Mouse (Mus musculus): ENCODE measurements around the gene Mgat4a. TPM values are rescaled to one million over a fixed set of nuclear protein-coding genes. Genes with fewer than 3 reads are reported as not detected.
A peak's percentile ranks its signal among the peaks of the same experiment; 100 is the strongest.

The Mgat4a gene
- polyA plus RNA-seq, 2 experiments: 6.8 to 9.0 TPM

GRCm38 (mm10) chr1:37466322-37466995, 74.4 kb downstream of the Mgat4a start:
- 75% methylated on average over 3 of the region's 3 CpGs for WGBS
- Histone ChIP-seq H3K27ac (replicated peaks; ENCODE audit: low read depth, low read length) (no peak overlapping the region), H3K9me3 (ENCODE audit: control insufficient read depth, low read length) (no peaks in the 10 kb centered on the region), H3K9ac (ENCODE audit: low read depth, low read length, severe bottlenecking) (no peak overlapping the region), H3K27me3 (ENCODE audit: control insufficient read depth, insufficient read depth, low read length) (no peaks in the 10 kb centered on the region), H3K4me2 (replicated peaks; ENCODE audit: low read depth, low read length, severe bottlenecking) (no peak overlapping the region), H3K36me3 (ENCODE audit: control insufficient read depth, insufficient read depth, low read length) (no peaks in the 10 kb centered on the region), H3K4me1 (ENCODE audit: control insufficient read depth, insufficient read depth, low read length) (no peaks in the 10 kb centered on the region), H3K4me3 (replicated peaks; ENCODE audit: low read length) (no peak overlapping the region)
- no peak for TF ChIP-seq POLR2A (IDR thresholded peaks at IDR 0.05; ENCODE audit: borderline replicate concordance, extremely low read depth, insufficient read depth, insufficient read length)
- ATAC-seq (ENCODE audit: low FRiP score, low read depth) (no peak), DNase-seq (ENCODE audit: low spot score) (no peak)

- H3K27ac ChIP-seq (replicated peaks; ENCODE audit: low read depth, low read length): no peak overlapping the region
- no peak for DNase-seq (ENCODE audit: low spot score)
- ATAC-seq (ENCODE audit: low FRiP score, low read depth): no peak
- 82% methylated on average over 10 of the region's 10 CpGs for WGBS
- H3K4me2 ChIP-seq (replicated peaks; ENCODE audit: low read depth, low read length, severe bottlenecking): no peak overlapping the region
- H3K9me3 ChIP-seq (ENCODE audit: control insufficient read depth, low read length): no peaks in the 10 kb centered on the region
- no peaks in the 10 kb centered on the region for H3K27me3 ChIP-seq (ENCODE audit: control insufficient read depth, insufficient read depth, low read length)
- H3K9ac ChIP-seq (ENCODE audit: low read depth, low read length, severe bottlenecking): no peak overlapping the region
- H3K4me1 ChIP-seq (ENCODE audit: control insufficient read depth, insufficient read depth, low read length): no peaks in the 10 kb centered on the region
- no peaks in the 10 kb centered on the region for H3K36me3 ChIP-seq (ENCODE audit: control insufficient read depth, insufficient read depth, low read length)
- H3K4me3 ChIP-seq (replicated peaks; ENCODE audit: low read length): no peak overlapping the region
- no peak for TF ChIP-seq POLR2A (IDR thresholded peaks at IDR 0.05; ENCODE audit: borderline replicate concordance, extremely low read depth, insufficient read depth, insufficient read length)
Measured at GRCm38 (mm10) chr1:37464878-37465452, 75.9 kb downstream of the Mgat4a start.

- DNase-seq (ENCODE audit: low spot score): no peak
- Histone ChIP-seq H3K27me3 (ENCODE audit: control insufficient read depth, insufficient read depth, low read length) (no peaks in the 10 kb centered on the region), H3K4me2 (replicated peaks; ENCODE audit: low read depth, low read length, severe bottlenecking) (no peak overlapping the region), H3K9ac (ENCODE audit: low read depth, low read length, severe bottlenecking) (no peak overlapping the region), H3K4me1 (ENCODE audit: control insufficient read depth, insufficient read depth, low read length) (no peaks in the 10 kb centered on the region), H3K9me3 (ENCODE audit: control insufficient read depth, low read length) (no peaks in the 10 kb centered on the region), H3K4me3 (replicated peaks; ENCODE audit: low read length) (no peak overlapping the region), H3K36me3 (ENCODE audit: control insufficient read depth, insufficient read depth, low read length) (no peaks in the 10 kb centered on the region), H3K27ac (replicated peaks; ENCODE audit: low read depth, low read length) (no peak overlapping the region)
- 80% methylated on average over 7 of the region's 7 CpGs for WGBS
- no peak for TF ChIP-seq POLR2A (IDR thresholded peaks at IDR 0.05; ENCODE audit: borderline replicate concordance, extremely low read depth, insufficient read depth, insufficient read length)
- ATAC-seq (ENCODE audit: low FRiP score, low read depth): no peak
Measured at GRCm38 (mm10) chr1:37457546-37457945, 83.3 kb downstream of the Mgat4a start.

- DNase-seq (ENCODE audit: low spot score): no peak
- Histone ChIP-seq H3K9ac (ENCODE audit: low read depth, low read length, severe bottlenecking) (no peak overlapping the region), H3K4me1 (ENCODE audit: control insufficient read depth, insufficient read depth, low read length) (no peaks in the 10 kb centered on the region), H3K27me3 (ENCODE audit: control insufficient read depth, insufficient read depth, low read length) (no peaks in the 10 kb centered on the region), H3K4me2 (replicated peaks; ENCODE audit: low read depth, low read length, severe bottlenecking) (no peak overlapping the region), H3K36me3 (ENCODE audit: control insufficient read depth, insufficient read depth, low read length) (no peaks in the 10 kb centered on the region), H3K4me3 (replicated peaks; ENCODE audit: low read length) (no peak overlapping the region), H3K9me3 (ENCODE audit: control insufficient read depth, low read length) (no peaks in the 10 kb centered on the region), H3K27ac (replicated peaks; ENCODE audit: low read depth, low read length) (no peak overlapping the region)
- 86% methylated on average over 8 of the region's 8 CpGs for WGBS
- ATAC-seq (ENCODE audit: low FRiP score, low read depth): no peak
- TF ChIP-seq POLR2A (IDR thresholded peaks at IDR 0.05; ENCODE audit: borderline replicate concordance, extremely low read depth, insufficient read depth, insufficient read length): no peak
Measured at GRCm38 (mm10) chr1:37451270-37451669, 89.5 kb downstream of the Mgat4a start.

GRCm38 (mm10) chr1:37448361-37449095, 92.3 kb downstream of the Mgat4a start:
- Histone ChIP-seq H3K27ac (replicated peaks; ENCODE audit: low read depth, low read length) (no peak overlapping the region), H3K4me2 (replicated peaks; ENCODE audit: low read depth, low read length, severe bottlenecking) (no peak overlapping the region), H3K36me3 (ENCODE audit: control insufficient read depth, insufficient read depth, low read length) (peaks cover 6% of the 10 kb centered on the region; the same call in 1 of the 2 replicates), H3K4me1 (ENCODE audit: control insufficient read depth, insufficient read depth, low read length) (no peaks in the 10 kb centered on the region), H3K4me3 (replicated peaks; ENCODE audit: low read length) (no peak overlapping the region), H3K9ac (ENCODE audit: low read depth, low read length, severe bottlenecking) (no peak overlapping the region), H3K9me3 (ENCODE audit: control insufficient read depth, low read length) (no peaks in the 10 kb centered on the region), H3K27me3 (ENCODE audit: control insufficient read depth, insufficient read depth, low read length) (no peaks in the 10 kb centered on the region)
- WGBS: 80% methylated on average over 10 of the region's 10 CpGs
- peak; percentile 43 for DNase-seq (ENCODE audit: low spot score)
- TF ChIP-seq POLR2A (IDR thresholded peaks at IDR 0.05; ENCODE audit: borderline replicate concordance, extremely low read depth, insufficient read depth, insufficient read length): no peak
- no peak for ATAC-seq (ENCODE audit: low FRiP score, low read depth)

Data from limb, embryonic 14.5 days (tissue).